Mouse (Mus musculus): ENCODE data around the gene Gh.
"Not testable (repeated sequence)": the region's sequence is repeated elsewhere in the genome, so short reads cannot be mapped to it uniquely, and the experiment has no call there.

Gene Gh

DNA sequence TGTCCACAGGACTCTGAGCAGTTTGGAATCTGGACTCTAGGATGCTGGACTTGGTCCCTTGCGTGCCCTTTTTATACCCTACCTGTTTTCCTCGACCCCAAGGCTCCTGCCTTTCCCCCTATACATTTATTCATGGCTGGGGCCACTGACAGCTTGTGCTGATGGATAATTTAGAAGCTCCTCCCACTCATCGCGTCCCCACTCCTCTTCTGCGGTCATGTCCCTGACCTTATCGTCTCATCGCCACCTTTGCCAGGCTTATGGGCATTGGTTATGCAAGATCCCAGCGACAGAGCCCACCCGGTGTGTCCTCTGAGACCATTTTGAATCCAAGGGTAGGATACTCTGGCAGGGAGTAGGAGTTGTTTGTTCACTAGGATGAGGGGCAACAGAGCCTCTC is at the start of gene Gh:
Gene Gh, minus strand, starts transcription at position 101 of the 400 bp plus-strand sequence.
- no peak for DNase-seq (ENCODE audit: low read depth, low spot score)

GRCm38 (mm10) chr11:106351253-106351652 is 49.6 kb upstream of the Gh start:
- no peak for DNase-seq (ENCODE audit: low read depth, low spot score)

DNA sequence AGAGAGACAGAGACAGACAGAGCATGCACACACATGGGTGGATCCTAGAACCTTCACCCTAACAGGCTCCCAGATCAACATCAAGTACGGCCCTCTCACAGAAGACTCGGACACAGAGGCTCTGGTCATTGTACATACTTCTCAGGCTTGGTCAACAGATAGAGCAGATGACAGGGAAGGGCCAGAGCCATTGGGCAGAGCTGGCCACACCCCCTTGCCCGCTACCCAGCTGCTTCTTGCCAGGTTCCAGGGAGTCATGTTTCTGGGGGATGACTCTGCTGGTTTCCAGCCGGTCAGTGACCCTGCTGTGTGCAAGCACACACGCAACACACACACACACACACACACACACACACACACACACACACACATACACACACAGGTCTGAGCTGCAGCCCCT is 49.2 kb upstream of the Gh start:
- DNase-seq (ENCODE audit: low read depth, low spot score): no peak

DNA sequence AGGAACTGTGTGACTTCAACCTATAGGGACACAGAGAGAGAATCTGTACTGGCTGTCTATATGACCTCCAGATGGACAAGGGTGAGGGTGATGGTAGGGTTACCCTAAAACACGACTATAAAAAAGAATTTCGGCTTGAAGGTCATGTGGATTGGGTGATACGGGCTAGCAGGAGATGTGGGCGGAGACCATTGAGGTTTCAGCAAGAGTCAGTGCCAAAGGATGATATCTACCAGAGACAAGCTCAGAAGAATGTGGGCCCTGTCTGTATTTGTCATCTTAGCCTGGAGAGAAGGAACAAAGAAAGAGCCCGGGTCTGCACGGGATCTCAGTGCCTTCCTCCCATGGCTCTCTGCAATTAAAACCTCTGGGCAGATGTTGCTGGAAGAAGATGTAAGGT is 48.1 kb upstream of the Gh start:
- no peak for DNase-seq (ENCODE audit: low read depth, low spot score)

- DNase-seq (ENCODE audit: low read depth, low spot score): no peak
Measured at GRCm38 (mm10) chr11:106344910-106345309, 43.2 kb upstream of the Gh start.

GRCm38 (mm10) chr11:106340990-106341520 is 39.4 kb upstream of the Gh start:
- DNase-seq (ENCODE audit: low read depth, low spot score): no peak

- DNase-seq (ENCODE audit: low read depth, low spot score): not testable (repeated sequence)
Measured at GRCm38 (mm10) chr11:106339323-106339722, 37.7 kb upstream of the Gh start.

- no peak for DNase-seq (ENCODE audit: low read depth, low spot score)
Measured at GRCm38 (mm10) chr11:106338870-106339269, 37.2 kb upstream of the Gh start.

GRCm38 (mm10) chr11:106338029-106338428 is 36.4 kb upstream of the Gh start:
- no peak for DNase-seq (ENCODE audit: low read depth, low spot score)

DNA sequence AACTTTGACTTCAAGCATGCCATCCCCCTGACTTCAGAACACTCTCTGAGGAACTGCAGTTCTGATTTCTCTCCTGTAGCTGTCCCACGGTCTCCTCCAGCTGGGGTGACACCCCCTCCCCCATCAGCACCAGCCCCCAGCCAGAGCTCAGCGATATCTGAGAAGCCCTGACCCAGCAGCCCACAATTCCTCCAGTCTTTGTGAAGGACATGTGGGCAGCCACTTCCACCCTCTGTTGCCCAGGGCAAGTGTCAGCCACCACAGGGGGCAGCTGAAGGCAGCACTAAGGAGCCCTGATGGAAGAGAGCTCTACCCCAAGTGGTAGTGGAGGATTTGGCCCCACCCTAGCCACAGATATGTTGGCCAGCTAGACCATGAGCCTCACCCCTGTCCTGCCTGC is 32.4 kb upstream of the Gh start:
- no peak for DNase-seq (ENCODE audit: low read depth, low spot score)

DNA sequence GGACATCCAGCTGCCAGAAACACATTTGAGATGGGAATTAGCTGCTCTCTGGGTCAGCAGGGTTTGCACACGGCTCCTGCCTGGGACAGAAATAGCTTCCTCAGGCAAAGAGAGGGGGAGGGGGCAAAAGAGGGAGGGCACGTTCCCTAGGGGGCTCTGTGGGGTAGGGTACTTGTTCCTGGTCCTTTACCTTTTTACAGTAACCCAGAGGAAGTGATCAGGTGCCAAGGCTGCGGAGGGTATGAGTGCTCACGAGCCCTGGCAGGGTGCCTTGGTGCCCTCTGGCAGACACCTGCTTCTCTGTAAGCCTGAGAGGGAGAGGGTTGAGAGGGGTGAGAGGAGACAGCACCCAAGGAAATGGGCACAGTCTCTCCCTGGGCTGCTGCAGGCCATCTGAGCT is 30.8 kb upstream of the Gh start:
- DNase-seq (ENCODE audit: low read depth, low spot score): no peak

DNA sequence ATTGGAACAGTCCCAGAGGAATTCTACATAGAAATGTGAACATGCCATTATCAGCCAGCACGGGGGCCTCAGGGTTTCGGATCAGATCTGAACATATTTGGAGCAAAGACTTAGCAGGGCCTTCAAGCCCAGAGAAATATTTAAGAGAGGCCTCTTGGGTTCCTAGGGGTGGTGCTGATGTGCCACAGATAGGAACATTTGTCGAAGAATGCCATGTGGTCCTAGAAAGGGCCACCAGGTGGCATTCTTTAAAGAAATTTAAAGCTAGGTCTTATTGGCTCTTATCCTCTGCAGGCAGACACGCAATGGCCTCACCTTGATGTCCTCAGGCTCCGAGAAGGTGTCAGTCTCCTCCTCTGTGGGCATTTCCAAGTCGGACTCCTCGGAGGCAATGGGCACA is 28.0 kb upstream of the Gh start:
- no peak for DNase-seq (ENCODE audit: low read depth, low spot score)

- DNase-seq (ENCODE audit: low read depth, low spot score): no peak
Measured at GRCm38 (mm10) chr11:106329128-106329527, 27.5 kb upstream of the Gh start.

- no peak for DNase-seq (ENCODE audit: low read depth, low spot score)
Measured at GRCm38 (mm10) chr11:106328521-106328920, 26.9 kb upstream of the Gh start.

DNA sequence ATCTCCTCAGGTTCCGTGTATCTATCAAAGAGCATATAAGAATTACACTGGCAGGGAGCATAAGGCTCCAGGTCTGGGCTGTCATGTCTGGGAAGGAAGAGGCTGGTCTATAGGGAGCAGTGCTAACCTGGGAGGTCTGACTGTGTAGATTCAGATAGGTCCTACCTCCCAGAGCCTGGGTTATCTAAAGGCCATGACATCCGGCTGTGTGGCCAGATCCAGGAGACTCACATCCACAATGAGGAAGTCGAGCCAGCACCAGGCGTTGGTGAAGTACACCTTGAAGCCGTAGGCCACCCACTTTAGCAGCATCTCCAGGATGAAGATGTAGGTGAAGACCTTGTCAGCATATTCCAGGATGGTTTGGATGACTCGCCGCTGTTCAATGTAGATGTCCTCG is 24.8 kb upstream of the Gh start:
- DNase-seq (ENCODE audit: low read depth, low spot score): no peak

- DNase-seq (ENCODE audit: low read depth, low spot score): no peak
Measured at GRCm38 (mm10) chr11:106325566-106326206, 24.0 kb upstream of the Gh start.

DNA sequence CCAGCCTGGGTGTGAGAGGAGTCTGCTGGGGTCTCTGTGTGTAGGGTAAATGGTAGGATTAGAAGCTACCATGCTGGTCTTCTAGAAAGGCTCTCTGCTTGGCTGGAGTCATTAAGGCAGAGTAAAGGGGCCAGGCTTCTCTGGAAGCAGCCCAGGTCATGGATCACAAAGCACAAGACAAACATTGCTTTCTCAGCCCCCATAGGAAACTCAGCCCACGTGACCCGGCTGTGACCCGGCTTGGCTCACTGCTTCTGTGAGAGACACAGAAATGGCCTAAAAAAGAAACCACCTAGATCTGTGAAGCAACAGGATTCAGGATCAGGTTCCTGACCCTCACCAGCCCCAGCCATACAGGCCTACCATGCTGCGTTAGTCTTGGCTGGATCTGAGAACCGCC is 23.2 kb upstream of the Gh start:
- DNase-seq (ENCODE audit: low read depth, low spot score): no peak

GRCm38 (mm10) chr11:106318406-106319366 is 17.0 kb upstream of the Gh start:
- DNase-seq (ENCODE audit: low read depth, low spot score): no peak

DNA sequence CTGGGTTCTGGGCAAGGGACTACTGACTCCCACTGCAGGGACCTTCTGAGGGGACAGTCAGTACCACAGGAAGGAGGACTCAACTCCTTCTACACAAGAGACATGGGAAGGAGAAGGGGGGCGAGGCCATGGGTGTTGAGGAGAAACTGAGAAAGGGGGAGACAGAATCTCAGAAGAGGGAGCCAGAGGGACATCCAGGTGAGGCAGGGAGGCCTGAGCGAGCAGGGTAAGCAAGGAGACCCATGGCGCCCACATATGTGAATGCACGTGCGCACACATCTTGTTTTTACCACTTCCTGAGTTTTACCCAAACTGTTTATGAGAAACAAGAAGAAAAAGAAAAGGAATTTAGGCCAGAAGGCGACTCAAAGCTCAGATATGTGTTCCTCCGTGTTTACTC is 16.1 kb upstream of the Gh start:
- no peak for DNase-seq (ENCODE audit: low read depth, low spot score)

DNA sequence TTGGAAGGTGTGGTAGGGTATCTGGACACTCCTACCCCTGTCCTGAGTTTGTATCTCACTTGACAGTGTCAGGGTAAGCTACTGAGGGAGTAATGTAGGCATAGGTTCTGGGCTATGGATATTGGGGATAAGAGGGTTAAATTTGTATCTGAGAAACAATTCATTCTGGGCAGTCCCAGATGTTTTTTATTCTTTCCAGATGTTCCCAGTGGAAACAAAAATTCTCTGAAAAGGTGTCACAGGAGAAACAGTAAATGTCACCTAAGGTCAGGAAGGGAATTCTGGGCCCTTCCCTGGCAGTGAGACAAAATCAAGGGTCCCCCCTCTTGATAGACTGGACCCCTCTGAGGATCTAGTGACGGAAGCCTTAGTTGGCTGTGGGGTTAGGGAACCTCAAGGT is 14.8 kb upstream of the Gh start:
- DNase-seq (ENCODE audit: low read depth, low spot score): no peak

GRCm38 (mm10) chr11:106314333-106314812 is 12.7 kb upstream of the Gh start, which contains the start of gene Cd79b:
Gene Cd79b (minus strand): TSS chr11:106314762.
- DNase-seq (ENCODE audit: low read depth, low spot score): no peak

GRCm38 (mm10) chr11:106313533-106313932 is 11.9 kb upstream of the Gh start:
- no peak for DNase-seq (ENCODE audit: low read depth, low spot score)

- DNase-seq (ENCODE audit: low read depth, low spot score): no peak
Measured at GRCm38 (mm10) chr11:106310123-106310522, 8.5 kb upstream of the Gh start.
